Mouse (Mus musculus) neural tube, embryonic 15.5 days (tissue): ENCODE measurements around the gene Pou2f3. TPM values are rescaled to one million over a fixed set of nuclear protein-coding genes. Genes with fewer than 3 reads are reported as not detected.
A peak's percentile ranks its signal among the peaks of the same experiment; 100 is the strongest.

ENCODE experiments used
- ATAC-seq: fragments of 200-750 bp; cut with Nextera tagmentation; 2 replicates; pipeline ENCODE4 v1.8.0; 2017; ENCODE audit warnings: mild to moderate bottlenecking, moderate TSS enrichment, moderate library complexity; ENCODE audit not compliant: low FRiP score
- H3K27ac ChIP-seq: fragments of 300-500 bp; sonication (generic); replicated peaks from 2 replicates; pipeline ENCODE4 v1.5.1; 2015; ENCODE audit warnings: mild to moderate bottlenecking, inconsistent platforms
- H3K27me3 ChIP-seq: fragments of 300-500 bp; sonication (generic); replicated peaks from 2 replicates; pipeline ENCODE4 v1.6.1; 2015; ENCODE audit warnings: inconsistent platforms
- H3K36me3 ChIP-seq: fragments of 300-500 bp; sonication (generic); 2 replicates; pipeline ENCODE4 v1.6.1; 2015; ENCODE audit warnings: inconsistent platforms
- H3K4me1 ChIP-seq: fragments of 300-500 bp; sonication (generic); 2 replicates; pipeline ENCODE4 v1.6.1; 2015; ENCODE audit warnings: inconsistent platforms
- H3K4me2 ChIP-seq: fragments of 300-500 bp; sonication (generic); 2 replicates; pipeline ENCODE4 v1.6.1; 2015; ENCODE audit warnings: inconsistent platforms, mild to moderate bottlenecking, moderate library complexity
- H3K4me3 ChIP-seq: fragments of 300-500 bp; sonication (generic); replicated peaks from 2 replicates; pipeline ENCODE4 v1.5.1; 2015; ENCODE audit warnings: mild to moderate bottlenecking, inconsistent platforms
- H3K9ac ChIP-seq: fragments of 300-500 bp; sonication (generic); replicated peaks from 2 replicates; pipeline ENCODE4 v1.6.1; 2015; ENCODE audit warnings: mild to moderate bottlenecking, inconsistent platforms
- H3K9me3 ChIP-seq: fragments of 300-500 bp; sonication (generic); replicated peaks from 2 replicates; pipeline ENCODE4 v1.6.1; 2016; ENCODE audit warnings: inconsistent platforms
- WGBS: fragments of 180-500 bp; shearing (Covaris S2); methylation state at CpG from one replicate; pipeline ENCODE4 v1.1.7; 2015; ENCODE audit warnings: mixed read lengths; 5-methylcytosine and 5-hydroxymethylcytosine counted together
- polyA plus RNA-seq: library from polyadenylated mRNA; unstranded; fragments of >200 nt; fragmentation: Nextera tagmentation; extraction: Ambion mirVana; gene quantifications from 2 replicates; pipeline ENCODE4 v1.2.1, GENCODE M21; 2015

The Pou2f3 gene
- polyA plus RNA-seq, 1 experiment from 2014 or later: not detected

DNA sequence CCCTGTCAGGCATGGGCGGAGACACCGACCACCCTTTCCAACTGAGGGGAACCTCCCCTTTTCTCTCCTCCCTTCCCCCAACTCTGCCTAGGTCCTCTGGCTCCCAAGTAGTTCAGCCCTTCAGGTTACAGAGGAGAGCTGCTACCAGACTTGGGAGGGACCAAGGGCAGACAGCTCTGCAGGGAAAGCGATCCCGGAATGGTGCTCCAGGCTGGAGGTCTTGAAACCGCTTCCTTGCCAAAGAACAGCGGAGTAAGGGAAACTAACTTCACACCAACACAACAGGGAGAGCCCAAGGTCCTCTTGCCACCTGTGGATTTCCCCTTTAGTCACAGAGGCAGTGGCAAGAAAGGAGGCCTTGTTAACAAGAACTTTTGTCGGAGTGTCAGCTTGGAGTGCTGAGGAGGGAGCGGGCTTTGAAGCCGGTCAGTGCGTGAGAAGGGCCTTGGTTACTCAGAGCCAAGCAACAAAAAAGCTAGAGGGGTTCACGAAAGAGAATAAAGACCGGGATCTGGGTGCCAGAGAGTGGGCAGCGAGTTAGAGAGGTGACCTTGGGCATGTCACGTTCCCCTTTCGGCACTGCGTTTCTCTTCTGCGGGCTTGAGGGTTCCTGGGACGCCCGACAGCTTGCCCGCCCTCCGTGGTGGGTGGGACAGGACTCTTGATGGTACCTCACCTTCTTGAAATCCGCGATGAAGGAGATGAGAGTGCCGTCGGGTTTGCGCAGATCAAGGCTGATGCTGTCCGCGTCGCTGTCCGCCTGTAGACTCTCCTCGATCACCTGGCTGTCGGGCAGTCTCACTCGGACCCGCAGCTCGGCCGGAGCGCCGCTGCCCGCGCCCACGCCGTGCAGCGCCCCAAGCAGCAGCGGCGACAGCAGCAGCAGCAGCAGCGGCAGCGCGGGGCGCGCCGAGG, 28.7 kb upstream of the Pou2f3 start:
- Histone ChIP-seq H3K4me1 (peaks cover 17% of the 10 kb centered on the region), H3K36me3 (no peaks in the 10 kb centered on the region), H3K4me2 (peak overlapping the region; percentile 83), H3K9me3 (no peaks in the 10 kb centered on the region), H3K9ac (peak overlapping the region; percentile 46), H3K27me3 (peaks cover 45% of the 10 kb centered on the region), H3K27ac (peak overlapping the region; percentile 35; the same call in 1 of the 2 replicates), H3K4me3 (peak overlapping the region; percentile 52)
- 2% methylated on average over 48 of the region's 51 CpGs for WGBS
- no peak for ATAC-seq

- no peaks in the 10 kb centered on the region for H3K9me3 ChIP-seq
- ATAC-seq: no peak
- no peaks in the 10 kb centered on the region for H3K36me3 ChIP-seq
- no peak overlapping the region for H3K9ac ChIP-seq
- 50% methylated on average over 2 of the region's 2 CpGs for WGBS
- peak overlapping the region; percentile 83 for H3K4me2 ChIP-seq
- H3K4me3 ChIP-seq: peak overlapping the region; percentile 52; the same call in 1 of the 2 replicates
- H3K27me3 ChIP-seq: peaks cover 45% of the 10 kb centered on the region
- peaks cover 17% of the 10 kb centered on the region for H3K4me1 ChIP-seq
- no peak overlapping the region for H3K27ac ChIP-seq
Measured at GRCm38 (mm10) chr9:43238167-43238566, 28.0 kb upstream of the Pou2f3 start.

DNA sequence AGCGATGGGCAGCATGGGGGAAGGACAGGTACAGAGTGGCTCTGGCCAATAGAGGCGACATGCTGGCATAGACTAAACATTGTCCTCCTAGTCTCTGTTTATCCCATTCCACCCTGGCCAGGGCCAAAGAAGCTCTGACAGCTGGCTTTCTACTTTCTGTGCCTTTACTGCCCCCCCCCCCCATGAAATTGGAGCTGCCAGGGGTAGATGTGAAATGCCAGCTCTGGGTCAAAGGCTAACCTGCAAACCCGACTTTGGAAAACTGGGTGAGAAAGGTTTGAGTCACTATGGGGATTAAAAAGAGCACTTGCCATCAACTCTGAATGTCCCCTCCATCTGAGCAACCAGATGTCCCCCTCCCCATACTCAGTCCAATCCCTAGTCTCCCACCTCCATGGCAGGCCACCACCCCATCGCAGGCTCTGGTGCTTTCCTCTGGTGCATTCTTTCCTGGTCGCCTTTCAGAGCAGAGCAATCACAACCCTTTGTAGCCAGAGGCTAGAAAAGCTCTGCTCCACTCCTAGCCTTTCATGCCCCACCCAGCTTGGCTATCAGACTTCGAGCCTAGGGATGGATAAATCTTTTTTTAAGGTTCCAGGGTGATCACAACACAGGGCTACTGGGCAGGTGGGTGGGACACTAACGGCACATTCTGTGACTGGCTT, 27.1 kb upstream of the Pou2f3 start:
- Histone ChIP-seq H3K9me3 (no peaks in the 10 kb centered on the region), H3K4me2 (peak overlapping the region; percentile 83), H3K4me3 (no peak overlapping the region), H3K9ac (no peak overlapping the region), H3K27ac (no peak overlapping the region), H3K27me3 (peaks cover 45% of the 10 kb centered on the region), H3K4me1 (peaks cover 19% of the 10 kb centered on the region), H3K36me3 (no peaks in the 10 kb centered on the region)
- no peak for ATAC-seq
- WGBS: 41% methylated on average over 7 of the region's 7 CpGs

- no peak overlapping the region for H3K9ac ChIP-seq
- H3K4me1 ChIP-seq: peaks cover 24% of the 10 kb centered on the region
- 90% methylated on average over 7 of the region's 7 CpGs for WGBS
- no peak for ATAC-seq
- no peak overlapping the region for H3K4me2 ChIP-seq
- H3K9me3 ChIP-seq: no peaks in the 10 kb centered on the region
- no peaks in the 10 kb centered on the region for H3K36me3 ChIP-seq
- no peak overlapping the region for H3K4me3 ChIP-seq
- H3K27ac ChIP-seq: no peak overlapping the region
- peaks cover 45% of the 10 kb centered on the region for H3K27me3 ChIP-seq
Measured at GRCm38 (mm10) chr9:43236576-43236975, 26.4 kb upstream of the Pou2f3 start.

- 81% methylated on average over 1 of the region's 1 CpGs for WGBS
- no peak overlapping the region for H3K4me3 ChIP-seq
- no peaks in the 10 kb centered on the region for H3K36me3 ChIP-seq
- peaks cover 44% of the 10 kb centered on the region for H3K27me3 ChIP-seq
- H3K4me2 ChIP-seq: no peak overlapping the region
- no peak for ATAC-seq
- peaks cover 28% of the 10 kb centered on the region for H3K4me1 ChIP-seq
- no peaks in the 10 kb centered on the region for H3K9me3 ChIP-seq
- H3K27ac ChIP-seq: no peak overlapping the region
- H3K9ac ChIP-seq: no peak overlapping the region
Measured at GRCm38 (mm10) chr9:43236106-43236505, 25.9 kb upstream of the Pou2f3 start.

GRCm38 (mm10) chr9:43235336-43235735, 25.2 kb upstream of the Pou2f3 start:
- no peak overlapping the region for H3K4me3 ChIP-seq
- WGBS: 86% methylated on average over 6 of the region's 6 CpGs

GRCm38 (mm10) chr9:43234496-43234895, 24.3 kb upstream of the Pou2f3 start:
- Histone ChIP-seq H3K36me3 (no peaks in the 10 kb centered on the region), H3K4me3 (no peak overlapping the region), H3K4me2 (no peak overlapping the region), H3K27ac (no peak overlapping the region), H3K27me3 (peaks cover 33% of the 10 kb centered on the region), H3K4me1 (peaks cover 27% of the 10 kb centered on the region), H3K9me3 (no peaks in the 10 kb centered on the region), H3K9ac (no peak overlapping the region)
- no peak for ATAC-seq
- 89% methylated on average over 5 of the region's 5 CpGs for WGBS

More at GRCm38 (mm10) chr9:43235336-43235735, 25.2 kb upstream of the Pou2f3 start:
- no peak for ATAC-seq
- peaks cover 32% of the 10 kb centered on the region for H3K4me1 ChIP-seq
- no peaks in the 10 kb centered on the region for H3K9me3 ChIP-seq
- H3K4me2 ChIP-seq: no peak overlapping the region
- no peak overlapping the region for H3K9ac ChIP-seq
- peaks cover 41% of the 10 kb centered on the region for H3K27me3 ChIP-seq
- H3K36me3 ChIP-seq: no peaks in the 10 kb centered on the region
- no peak overlapping the region for H3K27ac ChIP-seq

- no peak overlapping the region for H3K9ac ChIP-seq
- no peak overlapping the region for H3K27ac ChIP-seq
- H3K27me3 ChIP-seq: peaks cover 23% of the 10 kb centered on the region
- H3K36me3 ChIP-seq: no peaks in the 10 kb centered on the region
- H3K4me3 ChIP-seq: no peak overlapping the region
- WGBS: 94% methylated on average over 1 of the region's 1 CpGs
- ATAC-seq: no peak
- no peaks in the 10 kb centered on the region for H3K9me3 ChIP-seq
- peaks cover 20% of the 10 kb centered on the region for H3K4me1 ChIP-seq
- no peak overlapping the region for H3K4me2 ChIP-seq
Measured at GRCm38 (mm10) chr9:43233515-43233914, 23.3 kb upstream of the Pou2f3 start.

- Histone ChIP-seq H3K4me3 (no peak overlapping the region), H3K27me3 (peaks cover 19% of the 10 kb centered on the region), H3K27ac (no peak overlapping the region), H3K4me2 (no peak overlapping the region), H3K9ac (no peak overlapping the region), H3K36me3 (no peaks in the 10 kb centered on the region), H3K9me3 (no peaks in the 10 kb centered on the region), H3K4me1 (peaks cover 20% of the 10 kb centered on the region)
- WGBS: 82% methylated on average over 5 of the region's 5 CpGs
- no peak for ATAC-seq
Measured at GRCm38 (mm10) chr9:43233044-43233443, 22.9 kb upstream of the Pou2f3 start.

- Histone ChIP-seq H3K9me3 (no peaks in the 10 kb centered on the region), H3K4me1 (peaks cover 20% of the 10 kb centered on the region), H3K9ac (no peak overlapping the region), H3K27ac (no peak overlapping the region), H3K36me3 (no peaks in the 10 kb centered on the region), H3K4me3 (no peak overlapping the region), H3K27me3 (peaks cover 11% of the 10 kb centered on the region; the same call in 1 of the 2 replicates), H3K4me2 (no peak overlapping the region)
- no peak for ATAC-seq
- 12% methylated on average over 5 of the region's 5 CpGs for WGBS
Measured at GRCm38 (mm10) chr9:43232286-43232685, 22.1 kb upstream of the Pou2f3 start.

DNA sequence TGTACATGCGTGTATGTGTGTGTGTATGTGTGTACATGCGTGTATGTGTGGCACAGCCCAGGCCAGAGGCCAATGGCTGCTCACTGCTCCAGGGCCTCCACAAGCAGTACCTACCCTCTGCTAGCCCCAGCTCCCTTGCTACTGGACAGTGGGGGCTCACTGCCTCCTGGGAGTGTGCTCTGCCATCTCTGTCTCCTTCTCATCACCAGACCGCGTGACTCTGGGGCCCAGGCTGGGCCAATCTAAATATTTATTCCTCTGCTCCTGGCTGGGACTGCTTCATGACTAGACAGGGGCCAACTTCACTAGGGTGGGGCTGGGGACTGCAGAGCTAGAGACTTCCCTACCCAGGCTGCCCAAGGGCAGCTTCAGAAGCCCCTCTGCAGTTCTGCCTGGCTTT, 21.6 kb upstream of the Pou2f3 start:
- WGBS: 76% methylated on average over 4 of the region's 4 CpGs
- H3K4me2 ChIP-seq: no peak overlapping the region
- H3K9ac ChIP-seq: no peak overlapping the region
- peaks cover 20% of the 10 kb centered on the region for H3K4me1 ChIP-seq
- ATAC-seq: no peak
- H3K4me3 ChIP-seq: no peak overlapping the region
- H3K27ac ChIP-seq: peak overlapping the region; percentile 23; the same call in 1 of the 2 replicates
- no peaks in the 10 kb centered on the region for H3K36me3 ChIP-seq
- H3K9me3 ChIP-seq: no peaks in the 10 kb centered on the region
- 0 out of 2 replicates have a peak, but pooled peaks cover 6% of the 10 kb centered on the region for H3K27me3 ChIP-seq

DNA sequence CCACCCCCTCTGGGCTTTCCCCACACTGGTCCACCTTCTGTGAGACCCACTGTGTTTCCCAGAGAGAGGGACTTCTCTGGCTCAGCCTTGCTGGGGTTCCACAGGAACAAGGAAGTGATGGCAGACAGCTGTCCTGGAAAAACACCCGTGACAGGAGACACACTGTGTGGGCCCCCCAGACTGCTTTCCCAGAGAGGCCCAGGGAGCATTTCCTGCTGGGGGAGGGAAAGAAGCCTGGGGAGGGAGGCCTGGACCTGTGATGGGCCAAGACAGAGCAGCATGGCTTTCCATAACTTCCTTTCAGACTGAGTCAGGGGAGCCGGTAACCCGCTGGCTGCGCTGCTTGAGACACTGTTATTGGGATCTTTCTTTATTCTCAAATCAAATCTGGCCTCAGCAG, 20.7 kb upstream of the Pou2f3 start:
- Histone ChIP-seq H3K9me3 (no peaks in the 10 kb centered on the region), H3K9ac (no peak overlapping the region), H3K4me1 (peaks cover 20% of the 10 kb centered on the region), H3K36me3 (no peaks in the 10 kb centered on the region), H3K27me3 (no peaks in the 10 kb centered on the region), H3K27ac (no peak overlapping the region), H3K4me3 (no peak overlapping the region), H3K4me2 (no peak overlapping the region)
- WGBS: 79% methylated on average over 4 of the region's 4 CpGs
- no peak for ATAC-seq
